Mouse (Mus musculus) forebrain, embryonic 16.5 days (tissue): ENCODE data around the gene BC049715. TPM values are rescaled to one million over a fixed set of nuclear protein-coding genes. Genes with fewer than 3 reads are reported as not detected.

Experiments used
- ATAC-seq: fragments of 200-750 bp; cut with Nextera tagmentation; 2 replicates; pipeline ENCODE4 v1.8.0; 2017; ENCODE audit warnings: mild to moderate bottlenecking, moderate library complexity
- H3K27ac ChIP-seq: fragments of 300-500 bp; sonication (generic); 2 replicates; pipeline ENCODE4 v1.5.1; 2014; ENCODE audit warnings: low read length, control low read depth
- H3K27me3 ChIP-seq: fragments of 300-500 bp; sonication (generic); replicated peaks from 2 replicates; pipeline ENCODE4 v1.6.1; 2014; ENCODE audit warnings: low read length; ENCODE audit not compliant: control insufficient read depth, insufficient read depth
- H3K36me3 ChIP-seq: fragments of 300-500 bp; sonication (generic); 2 replicates; pipeline ENCODE4 v1.6.1; 2014; ENCODE audit not compliant: control insufficient read depth, insufficient read depth
- H3K4me1 ChIP-seq: fragments of 300-500 bp; sonication (generic); replicated peaks from 2 replicates; pipeline ENCODE4 v1.6.1; 2014; ENCODE audit warnings: low read length; ENCODE audit not compliant: control insufficient read depth, insufficient read depth
- H3K4me2 ChIP-seq: fragments of 300-500 bp; sonication (generic); 2 replicates; pipeline ENCODE4 v1.6.1; 2014; ENCODE audit warnings: mild to moderate bottlenecking, low read length, control low read depth
- H3K4me3 ChIP-seq: fragments of 300-500 bp; sonication (generic); replicated peaks from 2 replicates; pipeline ENCODE4 v1.5.1; 2014; ENCODE audit warnings: mild to moderate bottlenecking, low read length, control low read depth
- H3K9ac ChIP-seq: fragments of 300-500 bp; sonication (generic); replicated peaks from 2 replicates; pipeline ENCODE4 v1.6.1; 2014; ENCODE audit warnings: low read depth, low read length, control low read depth
- H3K9me3 ChIP-seq: fragments of 300-500 bp; sonication (generic); 2 replicates; pipeline ENCODE4 v1.6.1; 2016; ENCODE audit warnings: low read length; ENCODE audit not compliant: control insufficient read depth
- WGBS: fragments of 180-500 bp; shearing (Covaris S2); extraction: QIAGEN DNeasy Blood & Tissue Kit; methylation state at CpG from one replicate; pipeline ENCODE4 v1.1.7; 2014; 5-methylcytosine and 5-hydroxymethylcytosine counted together
- polyA plus RNA-seq: library from polyadenylated mRNA; unstranded; fragments of >200 nt; fragmentation: Nextera tagmentation; extraction: Ambion mirVana; gene quantifications from 2 replicates; pipeline ENCODE4 v1.2.1, GENCODE M21; 2015

The BC049715 gene
- polyA plus RNA-seq, 1 experiment from 2014 or later: 1.4 TPM

GRCm38 (mm10) chr6:136835352-136835751 lies 7.9 kb downstream of the BC049715 start, which contains the start of gene Smco3:
Smco3 (minus strand) TSS chr6:136835452.
- H3K27me3 ChIP-seq: 0 out of 2 replicates have a peak, but pooled peaks cover 3% of the 10 kb centered on the region
- no peak within 1 kb of the TSS for H3K9ac ChIP-seq
- no peak within 1 kb of the TSS for H3K27ac ChIP-seq
- H3K36me3 ChIP-seq: no peaks in the 10 kb centered on the region
- ATAC-seq: no peak
- H3K9me3 ChIP-seq: no peaks in the 10 kb centered on the region
- 54% methylated on average over 4 of the region's 4 CpGs for WGBS
- H3K4me3 ChIP-seq: no peak within 1 kb of the TSS
- H3K4me2 ChIP-seq: no peak within 1 kb of the TSS
- no peaks in the 10 kb centered on the region for H3K4me1 ChIP-seq

GRCm38 (mm10) chr6:136837323-136837722 lies 9.9 kb downstream of the BC049715 start:
- Histone ChIP-seq H3K27me3 (0 out of 2 replicates have a peak, but pooled peaks cover 3% of the 10 kb centered on the region), H3K9me3 (no peaks in the 10 kb centered on the region), H3K4me2 (no peak overlapping the region), H3K36me3 (no peaks in the 10 kb centered on the region), H3K4me3 (no peak overlapping the region), H3K9ac (no peak overlapping the region), H3K4me1 (no peaks in the 10 kb centered on the region), H3K27ac (no peak overlapping the region)
- no peak for ATAC-seq
- 69% methylated on average over 3 of the region's 3 CpGs for WGBS

- H3K4me2 ChIP-seq: no peak overlapping the region
- 41% methylated on average over 2 of the region's 2 CpGs for WGBS
- no peak for ATAC-seq
- no peaks in the 10 kb centered on the region for H3K36me3 ChIP-seq
- no peaks in the 10 kb centered on the region for H3K9me3 ChIP-seq
- no peaks in the 10 kb centered on the region for H3K27me3 ChIP-seq
- no peak overlapping the region for H3K27ac ChIP-seq
- no peaks in the 10 kb centered on the region for H3K4me1 ChIP-seq
- H3K4me3 ChIP-seq: no peak overlapping the region
- no peak overlapping the region for H3K9ac ChIP-seq
Measured at GRCm38 (mm10) chr6:136844903-136845302, 17.5 kb downstream of the BC049715 start.

DNA sequence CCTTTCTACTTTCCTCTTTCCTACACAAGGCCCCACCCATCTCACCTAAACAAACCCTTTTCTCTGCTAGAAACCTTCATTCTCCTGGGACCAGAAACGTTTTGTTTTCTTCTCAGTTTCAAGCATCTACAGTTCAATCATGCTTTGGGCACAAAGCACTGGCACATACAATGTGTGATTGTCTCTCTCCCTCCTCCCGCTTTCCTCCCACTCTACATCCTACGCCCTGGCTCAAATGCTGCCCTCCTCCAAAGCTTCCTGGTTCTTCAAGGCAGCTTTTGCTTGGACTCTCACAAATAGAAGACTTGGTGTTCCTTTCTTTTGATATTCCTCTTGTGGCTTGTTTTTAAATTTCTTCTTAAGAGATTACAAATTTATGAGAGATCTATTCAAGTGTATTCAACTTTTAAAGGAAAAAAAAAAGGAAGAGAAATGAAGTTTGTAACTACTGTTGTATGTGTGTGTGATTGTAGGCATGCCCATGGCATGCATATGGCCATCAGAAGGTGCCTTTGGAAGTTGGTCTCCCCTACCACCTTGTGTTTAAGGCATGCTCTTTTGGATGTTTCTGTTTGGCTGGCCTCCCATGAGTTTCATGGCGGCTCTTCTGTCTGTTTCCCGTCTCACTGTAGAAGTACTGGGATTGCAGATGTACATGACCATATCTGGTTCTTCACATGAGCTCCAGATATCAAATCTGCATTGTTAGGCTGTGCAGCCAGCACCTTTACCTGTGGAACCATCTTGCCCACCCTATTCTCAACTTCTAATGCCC lies 18.5 kb downstream of the BC049715 start:
- no peaks in the 10 kb centered on the region for H3K27me3 ChIP-seq
- no peaks in the 10 kb centered on the region for H3K36me3 ChIP-seq
- H3K4me2 ChIP-seq: no peak overlapping the region
- no peaks in the 10 kb centered on the region for H3K9me3 ChIP-seq
- H3K4me3 ChIP-seq: no peak overlapping the region
- no peak overlapping the region for H3K9ac ChIP-seq
- no peak overlapping the region for H3K27ac ChIP-seq
- no peak for ATAC-seq
- H3K4me1 ChIP-seq: no peaks in the 10 kb centered on the region
- WGBS: 70% methylated on average over 5 of the region's 5 CpGs

- Histone ChIP-seq H3K27ac (no peak overlapping the region), H3K4me3 (no peak overlapping the region), H3K4me1 (no peaks in the 10 kb centered on the region), H3K9me3 (no peaks in the 10 kb centered on the region), H3K9ac (no peak overlapping the region), H3K27me3 (no peaks in the 10 kb centered on the region), H3K36me3 (no peaks in the 10 kb centered on the region), H3K4me2 (no peak overlapping the region)
- 89% methylated on average over 3 of the region's 3 CpGs for WGBS
- ATAC-seq: no peak
Measured at GRCm38 (mm10) chr6:136847267-136847666, 19.8 kb downstream of the BC049715 start.

DNA sequence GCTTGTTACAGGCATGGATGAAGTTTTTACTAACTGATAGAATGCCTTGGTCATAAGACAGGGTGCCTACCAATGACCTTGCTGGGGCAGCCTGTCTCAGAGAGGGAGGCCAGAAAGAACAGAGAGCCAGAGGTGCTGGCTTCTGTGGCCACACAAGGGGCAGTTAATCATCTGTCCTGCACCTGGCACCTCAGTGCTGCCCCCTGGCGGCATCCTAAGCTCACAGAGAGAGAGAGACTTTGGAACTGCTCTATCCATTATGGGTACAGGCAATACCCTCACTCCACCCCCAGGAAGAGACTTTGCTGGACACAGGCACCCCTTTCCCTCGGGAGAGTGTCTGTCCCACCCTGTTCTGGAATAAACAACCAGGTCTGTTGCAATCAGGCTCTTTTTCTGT lies 20.4 kb downstream of the BC049715 start:
- Histone ChIP-seq H3K27ac (no peak overlapping the region), H3K27me3 (no peaks in the 10 kb centered on the region), H3K9me3 (no peaks in the 10 kb centered on the region), H3K4me1 (no peaks in the 10 kb centered on the region), H3K9ac (no peak overlapping the region), H3K36me3 (no peaks in the 10 kb centered on the region), H3K4me2 (no peak overlapping the region), H3K4me3 (no peak overlapping the region)
- no peak for ATAC-seq
- 26% methylated on average over 2 of the region's 2 CpGs for WGBS

DNA sequence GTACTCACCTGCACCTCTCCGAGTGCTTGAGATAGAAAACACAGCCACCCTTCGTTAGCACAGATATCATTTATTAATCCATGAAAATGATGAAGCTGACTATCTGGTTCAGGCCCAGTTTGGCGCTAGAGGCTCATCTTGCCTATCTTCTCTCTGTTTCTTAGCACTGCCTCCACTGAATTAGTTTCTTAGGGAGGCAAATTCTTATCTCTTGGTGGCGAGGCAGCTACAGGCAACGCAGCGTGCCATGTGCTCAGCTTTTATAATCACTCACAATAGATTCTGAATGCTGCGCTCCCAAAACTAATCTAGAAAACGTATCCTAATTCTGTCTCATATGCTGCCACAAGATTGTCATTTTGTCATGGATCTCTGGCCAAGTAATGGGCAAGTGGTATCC lies 21.0 kb downstream of the BC049715 start:
- H3K4me2 ChIP-seq: no peak overlapping the region
- ATAC-seq: no peak
- no peaks in the 10 kb centered on the region for H3K27me3 ChIP-seq
- H3K9me3 ChIP-seq: no peaks in the 10 kb centered on the region
- H3K9ac ChIP-seq: no peak overlapping the region
- no peaks in the 10 kb centered on the region for H3K36me3 ChIP-seq
- 87% methylated on average over 8 of the region's 8 CpGs for WGBS
- H3K27ac ChIP-seq: no peak overlapping the region
- no peak overlapping the region for H3K4me3 ChIP-seq
- H3K4me1 ChIP-seq: no peaks in the 10 kb centered on the region

DNA sequence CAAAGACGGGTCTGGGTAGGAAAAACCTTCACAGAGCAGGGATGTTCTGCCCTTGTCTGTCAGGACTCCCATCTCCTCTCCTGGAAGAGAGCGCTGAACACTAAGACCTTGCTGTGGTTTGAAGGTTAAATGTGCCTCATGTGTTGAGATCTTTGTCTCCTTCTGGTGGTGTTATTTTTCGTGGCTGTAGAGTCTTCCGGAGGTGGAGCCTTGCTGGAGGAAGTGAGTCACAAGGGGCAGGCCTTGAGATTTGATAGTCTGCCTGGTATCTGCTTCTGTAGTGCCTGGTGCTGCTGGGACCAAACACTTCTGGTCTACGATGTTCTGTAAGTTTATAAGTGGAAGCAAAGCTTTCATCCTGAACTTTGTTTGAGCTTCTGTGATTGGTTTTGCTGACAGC lies 21.5 kb downstream of the BC049715 start:
- WGBS: 90% methylated on average over 5 of the region's 5 CpGs
- Histone ChIP-seq H3K36me3 (no peaks in the 10 kb centered on the region), H3K9me3 (no peaks in the 10 kb centered on the region), H3K4me1 (no peaks in the 10 kb centered on the region), H3K4me2 (no peak overlapping the region), H3K4me3 (no peak overlapping the region), H3K27me3 (no peaks in the 10 kb centered on the region), H3K27ac (no peak overlapping the region), H3K9ac (no peak overlapping the region)
- ATAC-seq: no peak

DNA sequence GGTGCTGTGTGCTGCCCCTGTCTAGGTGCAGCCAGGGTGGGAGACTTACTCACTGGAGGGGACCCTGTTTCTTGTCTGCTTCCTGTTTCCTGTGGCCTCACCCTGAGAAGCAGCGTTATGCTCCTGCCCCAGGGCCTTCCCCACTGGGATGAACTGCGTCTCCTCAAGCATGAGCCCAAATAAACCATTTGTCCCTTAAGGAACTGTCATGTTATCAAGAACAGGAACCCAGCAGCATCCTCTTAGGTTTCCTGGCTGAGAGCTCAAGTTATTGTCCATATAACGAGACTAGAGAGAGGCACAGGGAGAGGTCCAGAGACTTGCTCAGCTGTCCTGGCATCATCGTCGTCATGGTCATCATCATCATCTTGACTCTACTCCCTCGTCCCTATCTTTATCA lies 22.8 kb downstream of the BC049715 start:
- Histone ChIP-seq H3K27me3 (no peaks in the 10 kb centered on the region), H3K4me2 (no peak overlapping the region), H3K36me3 (no peaks in the 10 kb centered on the region), H3K4me1 (no peaks in the 10 kb centered on the region), H3K9me3 (no peaks in the 10 kb centered on the region), H3K4me3 (no peak overlapping the region), H3K9ac (no peak overlapping the region), H3K27ac (no peak overlapping the region)
- ATAC-seq: no peak
- whole genome bisulfite sequencing: 81% methylated on average over 6 of the region's 6 CpGs

GRCm38 (mm10) chr6:136852348-136852747 lies 24.9 kb downstream of the BC049715 start:
- Histone ChIP-seq H3K4me1 (no peaks in the 10 kb centered on the region), H3K27me3 (no peaks in the 10 kb centered on the region), H3K9ac (no peak overlapping the region), H3K4me3 (no peak overlapping the region), H3K36me3 (no peaks in the 10 kb centered on the region), H3K27ac (no peak overlapping the region), H3K4me2 (no peak overlapping the region), H3K9me3 (no peaks in the 10 kb centered on the region)
- ATAC-seq: no peak
- WGBS: 77% methylated on average over 4 of the region's 4 CpGs
